Mouse (Mus musculus) limb, embryonic 11.5 days (tissue): ENCODE results near the gene Vps26b. TPM values are rescaled to one million over a fixed set of nuclear protein-coding genes. Genes with fewer than 3 reads are reported as not detected.
A peak's percentile ranks its signal among the peaks of the same experiment; 100 is the strongest.

Experiments used
- ATAC-seq: fragments of 200-750 bp; cut with Nextera tagmentation; 2 replicates; pipeline ENCODE4 v1.8.0; 2017; ENCODE audit warnings: low read depth; ENCODE audit not compliant: insufficient number of reproducible peaks, low FRiP score, low TSS enrichment
- DNase-seq: peaks from one replicate; pipeline ENCODE4 v3.0.0-alpha.2; 2015; ENCODE audit warnings: low spot score
- H3K27ac ChIP-seq: fragments of 300-500 bp; sonication (generic); replicated peaks from 2 replicates; pipeline ENCODE4 v1.5.1; 2014; ENCODE audit warnings: low read depth, mild to moderate bottlenecking, low read length
- H3K27me3 ChIP-seq: fragments of 300-500 bp; sonication (generic); 2 replicates; pipeline ENCODE4 v1.6.1; 2014; ENCODE audit warnings: mild to moderate bottlenecking, low read length, mixed read lengths; ENCODE audit not compliant: control insufficient read depth, insufficient read depth
- H3K36me3 ChIP-seq: fragments of 300-500 bp; sonication (generic); 2 replicates; pipeline ENCODE4 v1.6.1; 2014; ENCODE audit warnings: mild to moderate bottlenecking, low read length, moderate library complexity, mixed read lengths; ENCODE audit not compliant: control insufficient read depth, insufficient read depth
- H3K4me1 ChIP-seq: fragments of 300-500 bp; sonication (generic); 2 replicates; pipeline ENCODE4 v1.6.1; 2014; ENCODE audit warnings: low read length, mixed read lengths; ENCODE audit not compliant: control insufficient read depth, insufficient read depth
- H3K4me2 ChIP-seq: fragments of 300-500 bp; sonication (generic); 2 replicates; pipeline ENCODE4 v1.6.1; 2014; ENCODE audit warnings: low read depth, mild to moderate bottlenecking, moderate library complexity; ENCODE audit not compliant: severe bottlenecking
- H3K4me3 ChIP-seq: fragments of 300-500 bp; sonication (generic); 2 replicates; pipeline ENCODE4 v1.5.1; 2014; ENCODE audit warnings: low read depth, low read length
- H3K9ac ChIP-seq: fragments of 300-500 bp; sonication (generic); 2 replicates; pipeline ENCODE4 v1.6.1; 2014; ENCODE audit warnings: mild to moderate bottlenecking, low read length
- H3K9me3 ChIP-seq: fragments of 300-500 bp; sonication (generic); 2 replicates; pipeline ENCODE4 v1.6.1; 2016; ENCODE audit warnings: low read length; ENCODE audit not compliant: control insufficient read depth
- WGBS: fragments of 180-500 bp; shearing (Covaris S2); extraction: QIAGEN DNeasy Blood & Tissue Kit; methylation state at CpG from one replicate; pipeline ENCODE4 v1.1.7; 2014; 5-methylcytosine and 5-hydroxymethylcytosine counted together
- polyA plus RNA-seq: library from polyadenylated mRNA; unstranded; fragments of >200 nt; fragmentation: Nextera tagmentation; extraction: Ambion mirVana; gene quantifications from 2 replicates; pipeline ENCODE4 v1.2.1, GENCODE M21; 2014

Gene Vps26b
- polyA plus RNA-seq: 44.7 and 48.1 TPM in 2 replicates

- H3K36me3 ChIP-seq: no peaks in the 10 kb centered on the region
- no peaks in the 10 kb centered on the region for H3K27me3 ChIP-seq
- H3K4me1 ChIP-seq: peaks cover 5% of the 10 kb centered on the region; the same call in 1 of the 2 replicates
- H3K27ac ChIP-seq: peak within 1 kb of the TSS; percentile 53; the same call in 1 of the 2 replicates
- peak within 1 kb of the TSS; percentile 84 for H3K9ac ChIP-seq
- peak; percentile 94 for ATAC-seq
- peak within 1 kb of the TSS; percentile 74 for H3K4me3 ChIP-seq
- DNase-seq: peak; percentile 95
- no peaks in the 10 kb centered on the region for H3K9me3 ChIP-seq
- peak within 1 kb of the TSS; percentile 91 for H3K4me2 ChIP-seq
- WGBS: under 1% methylated on average over 71 of the region's 80 CpGs
Measured at GRCm38 (mm10) chr9:27029828-27030762, at the start of gene Vps26b, which contains the start of gene Ncapd3. TSS of gene Vps26b (minus strand) at chr9:27030065. TSS of gene Ncapd3 (plus strand) at chr9:27030175.

GRCm38 (mm10) chr9:27075812-27076211 is 45.9 kb upstream of the Vps26b start:
- Histone ChIP-seq H3K4me1 (no peaks in the 10 kb centered on the region), H3K27ac (no peak overlapping the region), H3K4me3 (no peak overlapping the region), H3K9me3 (no peaks in the 10 kb centered on the region), H3K36me3 (peaks cover 17% of the 10 kb centered on the region), H3K27me3 (no peaks in the 10 kb centered on the region), H3K4me2 (no peak overlapping the region), H3K9ac (no peak overlapping the region)
- DNase-seq (no peak), ATAC-seq (no peak)

- DNase-seq (no peak), ATAC-seq (no peak)
- Histone ChIP-seq H3K27me3 (no peaks in the 10 kb centered on the region), H3K4me2 (no peak overlapping the region), H3K4me3 (no peak overlapping the region), H3K36me3 (peaks cover 26% of the 10 kb centered on the region), H3K9ac (no peak overlapping the region), H3K4me1 (no peaks in the 10 kb centered on the region), H3K27ac (no peak overlapping the region), H3K9me3 (no peaks in the 10 kb centered on the region)
- WGBS: 81% methylated on average over 1 of the region's 1 CpGs
Measured at GRCm38 (mm10) chr9:27074677-27075076, 44.8 kb upstream of the Vps26b start.

- no peaks in the 10 kb centered on the region for H3K27me3 ChIP-seq
- no peak for ATAC-seq
Measured at GRCm38 (mm10) chr9:27070895-27071294, 41.0 kb upstream of the Vps26b start.

GRCm38 (mm10) chr9:27058341-27058740 is 28.5 kb upstream of the Vps26b start:
- Histone ChIP-seq H3K36me3 (peaks cover 10% of the 10 kb centered on the region), H3K4me1 (no peaks in the 10 kb centered on the region), H3K9ac (no peak overlapping the region), H3K9me3 (no peaks in the 10 kb centered on the region), H3K4me2 (no peak overlapping the region), H3K27ac (no peak overlapping the region), H3K27me3 (no peaks in the 10 kb centered on the region), H3K4me3 (no peak overlapping the region)
- DNase-seq: no peak
- 95% methylated on average over 5 of the region's 5 CpGs for WGBS
- ATAC-seq: no peak

More at GRCm38 (mm10) chr9:27070895-27071294, 41.0 kb upstream of the Vps26b start:
- H3K4me3 ChIP-seq: no peak overlapping the region
- no peak overlapping the region for H3K27ac ChIP-seq
- H3K9ac ChIP-seq: no peak overlapping the region
- H3K9me3 ChIP-seq: no peaks in the 10 kb centered on the region
- 92% methylated on average over 4 of the region's 4 CpGs for WGBS
- H3K36me3 ChIP-seq: peaks cover 28% of the 10 kb centered on the region
- no peak overlapping the region for H3K4me2 ChIP-seq
- H3K4me1 ChIP-seq: no peaks in the 10 kb centered on the region
- no peak for DNase-seq

GRCm38 (mm10) chr9:27049492-27049891 is 19.6 kb upstream of the Vps26b start:
- H3K9ac ChIP-seq: no peak overlapping the region
- WGBS: 93% methylated on average over 2 of the region's 2 CpGs
- H3K9me3 ChIP-seq: no peaks in the 10 kb centered on the region
- H3K27me3 ChIP-seq: no peaks in the 10 kb centered on the region
- no peaks in the 10 kb centered on the region for H3K4me1 ChIP-seq
- H3K4me2 ChIP-seq: no peak overlapping the region
- H3K36me3 ChIP-seq: peaks cover 14% of the 10 kb centered on the region
- no peak overlapping the region for H3K27ac ChIP-seq
- no peak overlapping the region for H3K4me3 ChIP-seq
- ATAC-seq (no peak), DNase-seq (no peak)

GRCm38 (mm10) chr9:27043892-27044291 is 14.0 kb upstream of the Vps26b start:
- Histone ChIP-seq H3K9me3 (no peaks in the 10 kb centered on the region), H3K27me3 (no peaks in the 10 kb centered on the region), H3K4me3 (no peak overlapping the region), H3K4me1 (no peaks in the 10 kb centered on the region), H3K27ac (no peak overlapping the region), H3K4me2 (no peak overlapping the region), H3K36me3 (peaks cover 15% of the 10 kb centered on the region; the same call in 1 of the 2 replicates), H3K9ac (no peak overlapping the region)
- DNase-seq (no peak), ATAC-seq (no peak)
- WGBS: 94% methylated on average over 5 of the region's 5 CpGs

- peak overlapping the region; percentile 74 for H3K4me3 ChIP-seq
- peaks cover 5% of the 10 kb centered on the region; the same call in 1 of the 2 replicates for H3K4me1 ChIP-seq
- peak overlapping the region; percentile 60 for H3K4me2 ChIP-seq
- no peaks in the 10 kb centered on the region for H3K27me3 ChIP-seq
- H3K36me3 ChIP-seq: no peaks in the 10 kb centered on the region
- H3K9me3 ChIP-seq: no peaks in the 10 kb centered on the region
- H3K27ac ChIP-seq: no peak overlapping the region
- peak overlapping the region; percentile 84 for H3K9ac ChIP-seq
- no peak for DNase-seq
- under 1% methylated on average over 17 of the region's 17 CpGs for WGBS
- ATAC-seq: no peak; the same call in 1 of the 2 replicates
Measured at GRCm38 (mm10) chr9:27030763-27031100, 867 bp upstream of the Vps26b start.
